Mouse (Mus musculus): ENCODE measurements at regions not wholly inside any gene's neighbourhood (a gene's known extent, or its start where the extent isn't known, plus 50 kb on each side); places are given as distances from the start of the nearest gene placed in this dataset.

GRCm38 (mm10) chr15:42252730-42253330, 2118.7 kb downstream of the 9330182O14Rik start:
- Histone ChIP-seq H3K9ac (replicated peaks; ENCODE audit: low read depth) (no peak overlapping the region), H3K4me1 (ENCODE audit: insufficient read depth, low read depth, low read length) (peaks cover 5% of the 10 kb centered on the region; the same call in 1 of the 2 replicates), H3K36me3 (ENCODE audit: insufficient read depth, low read length) (no peaks in the 10 kb centered on the region), H3K4me2 (replicated peaks; ENCODE audit: low read depth, low read length) (no peak overlapping the region), H3K9me3 (ENCODE audit: low read length) (no peaks in the 10 kb centered on the region), H3K27me3 (replicated peaks; ENCODE audit: insufficient read depth, low read length) (no peaks in the 10 kb centered on the region), H3K27ac (ENCODE audit: low read length) (no peak overlapping the region), H3K4me3 (ENCODE audit: low read depth, low read length) (no peak overlapping the region)
- DNase-seq (ENCODE audit: low spot score) = peak; percentile 27
- WGBS = 34% methylated on average over 2 of the region's 2 CpGs
- TF ChIP-seq CTCF (IDR thresholded peaks at IDR 0.05) (no peak), EP300 (IDR thresholded peaks at IDR 0.05) (no peak)
- peak; percentile 50 for ATAC-seq

- Histone ChIP-seq H3K9ac (replicated peaks; ENCODE audit: low read depth) (no peak overlapping the region), H3K27ac (ENCODE audit: low read length) (no peak overlapping the region), H3K36me3 (ENCODE audit: insufficient read depth, low read length) (no peaks in the 10 kb centered on the region), H3K4me3 (ENCODE audit: low read depth, low read length) (no peak overlapping the region), H3K4me2 (replicated peaks; ENCODE audit: low read depth, low read length) (no peak overlapping the region), H3K4me1 (ENCODE audit: insufficient read depth, low read depth, low read length) (peaks cover 5% of the 10 kb centered on the region; the same call in 1 of the 2 replicates), H3K27me3 (replicated peaks; ENCODE audit: insufficient read depth, low read length) (no peaks in the 10 kb centered on the region), H3K9me3 (ENCODE audit: low read length) (no peaks in the 10 kb centered on the region)
- DNase-seq (ENCODE audit: low spot score) (no peak), ATAC-seq (no peak)
- 48% methylated on average over 2 of the region's 2 CpGs for WGBS
- no peak for TF ChIP-seq CTCF (IDR thresholded peaks at IDR 0.05)
- no peak for TF ChIP-seq EP300 (IDR thresholded peaks at IDR 0.05)
These were observed 2122.2 kb downstream of the 9330182O14Rik start for GRCm38 (mm10) chr15:42256343-42256742.

GRCm38 (mm10) chr15:42275117-42275516, 2141.0 kb downstream of the 9330182O14Rik start:
- peak; percentile 70 for TF ChIP-seq EP300 (IDR thresholded peaks at IDR 0.05)
- no peak for TF ChIP-seq CTCF (IDR thresholded peaks at IDR 0.05)
- Histone ChIP-seq H3K4me1 (ENCODE audit: insufficient read depth, low read depth, low read length) (no peaks in the 10 kb centered on the region), H3K4me2 (replicated peaks; ENCODE audit: low read depth, low read length) (no peak overlapping the region), H3K4me3 (ENCODE audit: low read depth, low read length) (no peak overlapping the region), H3K27ac (ENCODE audit: low read length) (no peak overlapping the region), H3K9ac (replicated peaks; ENCODE audit: low read depth) (no peak overlapping the region), H3K9me3 (ENCODE audit: low read length) (no peaks in the 10 kb centered on the region), H3K27me3 (replicated peaks; ENCODE audit: insufficient read depth, low read length) (no peaks in the 10 kb centered on the region), H3K36me3 (ENCODE audit: insufficient read depth, low read length) (no peaks in the 10 kb centered on the region)
- ATAC-seq (peak; percentile 88), DNase-seq (ENCODE audit: low spot score) (peak; percentile 61)
- WGBS = 41% methylated on average over 1 of the region's 1 CpGs

- TF ChIP-seq CTCF (IDR thresholded peaks at IDR 0.05) (no peak), EP300 (IDR thresholded peaks at IDR 0.05) (no peak)
- WGBS = 67% methylated on average over 2 of the region's 2 CpGs
These were observed 2143.1 kb downstream of the 9330182O14Rik start for GRCm38 (mm10) chr15:42277247-42277646.

GRCm38 (mm10) chr15:42280810-42281209, 2146.6 kb downstream of the 9330182O14Rik start:
- H3K9me3 ChIP-seq (ENCODE audit: low read length) = no peaks in the 10 kb centered on the region
- DNase-seq (ENCODE audit: low spot score) = peak; percentile 42
- H3K9ac ChIP-seq (replicated peaks; ENCODE audit: low read depth) = no peak overlapping the region
- no peaks in the 10 kb centered on the region for H3K36me3 ChIP-seq (ENCODE audit: insufficient read depth, low read length)
- TF ChIP-seq EP300 (IDR thresholded peaks at IDR 0.05) = peak; percentile 68
- TF ChIP-seq CTCF (IDR thresholded peaks at IDR 0.05) = no peak
- H3K27ac ChIP-seq (ENCODE audit: low read length) = peak overlapping the region; percentile 2; the same call in 1 of the 2 replicates
- WGBS = 63% methylated on average over 3 of the region's 3 CpGs
- H3K27me3 ChIP-seq (replicated peaks; ENCODE audit: insufficient read depth, low read length) = no peaks in the 10 kb centered on the region
- H3K4me2 ChIP-seq (replicated peaks; ENCODE audit: low read depth, low read length) = no peak overlapping the region
- H3K4me1 ChIP-seq (ENCODE audit: insufficient read depth, low read depth, low read length) = no peaks in the 10 kb centered on the region
- no peak overlapping the region for H3K4me3 ChIP-seq (ENCODE audit: low read depth, low read length)
- ATAC-seq = peak; percentile 56

More at GRCm38 (mm10) chr15:42277247-42277646, 2143.1 kb downstream of the 9330182O14Rik start:
- no peak overlapping the region for H3K27ac ChIP-seq (ENCODE audit: low read length)
- H3K27me3 ChIP-seq (replicated peaks; ENCODE audit: insufficient read depth, low read length) = no peaks in the 10 kb centered on the region
- H3K36me3 ChIP-seq (ENCODE audit: insufficient read depth, low read length) = no peaks in the 10 kb centered on the region
- no peaks in the 10 kb centered on the region for H3K4me1 ChIP-seq (ENCODE audit: insufficient read depth, low read depth, low read length)
- no peak for ATAC-seq
- no peak overlapping the region for H3K4me3 ChIP-seq (ENCODE audit: low read depth, low read length)
- H3K4me2 ChIP-seq (replicated peaks; ENCODE audit: low read depth, low read length) = no peak overlapping the region
- H3K9me3 ChIP-seq (ENCODE audit: low read length) = no peaks in the 10 kb centered on the region
- H3K9ac ChIP-seq (replicated peaks; ENCODE audit: low read depth) = no peak overlapping the region
- DNase-seq (ENCODE audit: low spot score) = no peak

GRCm38 (mm10) chr15:42296406-42296805, 2162.2 kb downstream of the 9330182O14Rik start:
- H3K4me3 ChIP-seq (ENCODE audit: low read depth, low read length) = no peak overlapping the region
- peak; percentile 28; the same call in 1 of the 2 replicates for ATAC-seq
- 32% methylated on average over 4 of the region's 4 CpGs for WGBS
- no peaks in the 10 kb centered on the region for H3K36me3 ChIP-seq (ENCODE audit: insufficient read depth, low read length)
- no peaks in the 10 kb centered on the region for H3K9me3 ChIP-seq (ENCODE audit: low read length)
- H3K4me1 ChIP-seq (ENCODE audit: insufficient read depth, low read depth, low read length) = no peaks in the 10 kb centered on the region
- H3K27me3 ChIP-seq (replicated peaks; ENCODE audit: insufficient read depth, low read length) = no peaks in the 10 kb centered on the region
- DNase-seq (ENCODE audit: low spot score) = peak; percentile 39
- no peak overlapping the region for H3K4me2 ChIP-seq (replicated peaks; ENCODE audit: low read depth, low read length)
- H3K9ac ChIP-seq (replicated peaks; ENCODE audit: low read depth) = no peak overlapping the region
- no peak for TF ChIP-seq EP300 (IDR thresholded peaks at IDR 0.05)
- TF ChIP-seq CTCF (IDR thresholded peaks at IDR 0.05) = no peak
- no peak overlapping the region for H3K27ac ChIP-seq (ENCODE audit: low read length)
